Mouse (Mus musculus) kidney, postnatal 36 days (tissue): ENCODE data around the gene Slitrk4.

ENCODE experiments used
- DNase-seq, 2 experiments: peaks; one replicate each; pipeline ENCODE4 v3.0.0; 2021 to 2022; ENCODE audit warnings: mixed read lengths in 2 of 2

The Slitrk4 gene

DNA sequence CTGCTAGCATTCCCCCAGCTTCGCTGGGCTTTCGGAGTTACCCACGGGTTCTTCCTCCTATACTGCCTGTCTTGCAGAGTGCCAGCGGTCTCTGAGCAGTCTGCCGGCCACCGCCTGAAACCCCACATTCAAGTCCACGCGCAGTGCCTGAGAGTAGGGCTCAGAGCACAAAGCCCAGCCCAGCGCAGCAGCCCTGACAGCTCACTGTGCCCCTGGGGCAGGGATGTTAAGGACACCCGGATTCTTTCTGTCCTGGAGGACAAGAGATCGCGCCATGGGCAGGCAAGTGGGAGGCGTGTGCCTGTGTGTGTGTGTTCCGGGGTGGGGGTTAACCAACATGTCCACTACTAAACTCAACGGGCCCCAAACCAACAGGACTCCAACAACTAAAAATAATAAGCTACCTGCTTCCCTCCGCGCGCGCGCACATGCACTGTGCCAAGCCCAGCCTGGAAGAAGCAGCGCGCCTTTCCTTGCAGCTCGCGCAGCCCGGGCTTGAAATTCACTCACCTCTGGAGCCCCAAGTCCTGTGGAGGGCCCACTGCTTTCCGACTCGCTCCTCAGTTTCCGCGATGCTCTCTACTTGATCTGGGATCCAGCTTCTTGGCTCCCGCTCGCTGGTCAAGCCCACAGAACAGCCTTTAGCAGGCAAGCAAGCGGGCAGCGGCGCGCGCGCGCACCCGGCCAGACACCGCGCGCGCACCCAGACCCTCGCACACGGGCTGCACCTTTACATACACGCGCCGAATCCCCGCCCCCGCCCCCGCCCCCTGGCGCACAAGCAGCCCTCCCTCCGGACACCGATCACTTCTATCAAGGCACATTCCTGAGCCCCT lies at the start of gene Slitrk4:
Slitrk4 (minus strand) TSS at position 707 of the 836 bp plus-strand sequence.
- no peak for DNase-seq

DNA sequence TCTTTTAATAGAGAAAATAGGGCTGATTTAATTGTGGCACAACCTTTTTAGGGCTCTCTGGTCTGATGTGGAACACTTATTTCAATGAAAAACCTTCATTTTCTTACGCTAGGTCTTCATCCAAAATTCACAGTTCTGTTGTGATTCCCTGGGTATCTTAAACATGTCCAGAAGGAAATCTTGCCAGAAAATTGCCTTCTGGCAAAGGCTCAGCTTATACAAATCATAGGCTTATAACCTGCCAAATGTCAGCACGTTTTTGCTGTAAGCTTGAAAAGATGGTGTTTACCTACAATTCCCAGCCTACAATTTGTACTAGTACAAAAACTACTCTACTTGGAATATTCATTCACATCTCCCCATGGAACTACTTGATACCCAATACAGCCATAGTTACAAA lies 42.7 kb upstream of the Slitrk4 start:
- DNase-seq = no peak

- no peak for DNase-seq
Measured at GRCm38 (mm10) chrX:64277991-64278301, 1.1 kb upstream of the Slitrk4 start.

GRCm38 (mm10) chrX:64277126-64277990 lies 562 bp upstream of the Slitrk4 start:
- no peak for DNase-seq

DNA sequence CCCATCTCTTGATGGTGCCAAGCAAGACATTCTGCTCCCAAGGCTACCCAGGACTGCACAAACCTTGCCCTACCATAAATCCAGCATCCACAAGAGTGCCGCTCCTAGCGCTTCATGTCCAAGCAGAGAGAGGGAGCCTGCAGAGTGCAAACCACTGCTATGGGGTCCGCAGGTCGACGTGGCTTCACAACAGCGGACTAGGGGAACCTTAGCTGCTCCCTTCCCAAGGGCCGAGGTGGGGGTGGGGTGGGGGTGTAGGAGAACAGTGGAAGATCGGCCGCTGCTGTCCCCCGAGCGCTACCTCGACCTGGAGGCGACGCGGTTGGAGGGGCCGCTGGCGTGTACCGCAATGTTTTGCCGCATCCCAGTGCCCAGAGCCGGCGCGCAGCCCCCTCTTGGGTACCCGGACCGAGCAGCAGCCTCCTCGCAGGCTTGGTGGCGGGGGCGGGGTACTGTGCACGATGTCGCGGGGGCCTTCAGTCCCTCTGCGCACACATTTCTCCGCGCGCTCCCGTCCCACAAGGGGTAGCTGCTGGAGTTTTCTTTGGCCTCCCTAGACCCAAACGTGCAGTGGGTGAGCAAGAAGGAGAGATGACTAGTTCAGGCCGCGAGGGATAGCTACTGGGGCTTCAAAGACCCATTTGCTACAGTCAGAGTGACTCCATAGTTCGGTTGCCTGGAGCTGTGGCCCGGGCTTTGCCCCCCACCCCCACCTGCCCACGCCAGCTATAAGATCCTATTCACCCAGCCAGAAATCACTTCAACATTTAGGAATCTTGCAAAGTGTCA lies 1.1 kb downstream of the Slitrk4 start:
- no peak for DNase-seq

DNA sequence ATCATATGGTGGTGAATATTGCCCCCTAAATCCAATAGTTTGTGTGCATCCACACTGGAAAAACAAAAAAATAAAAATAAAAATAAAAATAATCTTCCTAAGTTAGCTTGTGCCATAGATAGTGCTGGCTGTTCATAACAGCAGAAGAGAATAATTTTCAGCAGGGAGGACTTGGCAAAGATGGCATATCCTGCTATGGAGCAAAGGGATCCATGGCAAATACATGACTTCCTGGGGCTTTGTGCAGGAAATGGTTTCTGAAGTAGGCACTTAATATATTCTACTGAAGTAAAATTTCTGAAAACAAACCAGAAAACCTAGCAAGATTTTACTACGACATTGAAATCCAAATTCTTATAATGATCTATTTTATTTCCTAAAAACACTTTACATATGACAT lies 13.3 kb downstream of the Slitrk4 start:
- DNase-seq = no peak
